Mouse (Mus musculus) kidney, embryonic 14.5 days (tissue): ENCODE measurements around the gene Timm8a1. TPM values are rescaled to one million over a fixed set of nuclear protein-coding genes. Genes with fewer than 3 reads are reported as not detected.

Experiments
- polyA plus RNA-seq: library from polyadenylated mRNA; unstranded; fragments of >200 nt; fragmentation: Nextera tagmentation; extraction: Ambion mirVana; gene quantifications from 2 replicates; pipeline ENCODE4 v1.2.1, GENCODE M21; 2014

Gene Timm8a1
- polyA plus RNA-seq, 1 experiment from 2014 or later = 92.6 TPM

Other genes starting within 250 kb of the Timm8a1 start
- gene Tmem35a, start 246.6 kb downstream of the Timm8a1 start, polyA plus RNA-seq = 7.9 and 8.9 TPM in 2 replicates
- 42.2 and 43.1 TPM in 2 replicates for gene Cenpi, start 233.8 kb downstream of the Timm8a1 start, polyA plus RNA-seq
- gene Drp2, start 137.3 kb downstream of the Timm8a1 start, polyA plus RNA-seq = 1.0 and 1.1 TPM in 2 replicates
- gene Taf7l, start 65.4 kb downstream of the Timm8a1 start, polyA plus RNA-seq = not detected in 2 replicates
- gene Btk, start 41.7 kb upstream of the Timm8a1 start, polyA plus RNA-seq = 0.31 and 0.41 TPM in 2 replicates
- gene Rpl36a, start 43.8 kb upstream of the Timm8a1 start, polyA plus RNA-seq = 515 and 711 TPM in 2 replicates
- 5.0 and 6.3 TPM in 2 replicates for gene Gla, start 59.3 kb upstream of the Timm8a1 start, polyA plus RNA-seq
- 91.6 and 99.6 TPM in 2 replicates for gene Hnrnph2, start 59.3 kb upstream of the Timm8a1 start, polyA plus RNA-seq
- gene Armcx4, start 144.7 kb upstream of the Timm8a1 start, polyA plus RNA-seq = 5.3 and 5.5 TPM in 2 replicates
- gene Armcx1, start 176.1 kb upstream of the Timm8a1 start, polyA plus RNA-seq = 37.7 and 39.7 TPM in 2 replicates
- 15.1 and 20.3 TPM in 2 replicates for gene Armcx6, start 209.6 kb upstream of the Timm8a1 start, polyA plus RNA-seq
- 34.0 and 56.3 TPM in 2 replicates for gene Armcx3, start 214.7 kb upstream of the Timm8a1 start, polyA plus RNA-seq